Mouse (Mus musculus): ENCODE results near the gene Clgn.

- TF ChIP-seq TAL1 (IDR thresholded peaks at IDR 0.05; ENCODE audit: low read length), result no peak
- TF ChIP-seq CTCF (IDR thresholded peaks at IDR 0.05 in 2 of 3, conservative IDR thresholded peaks at IDR 0.05 in 1 of 3; ENCODE audit: control insufficient read depth in 1 of 3, insufficient read depth in 1 of 3, low read depth in 2 of 3, low read length in 3 of 3, poor library complexity in 1 of 3, severe bottlenecking in 1 of 3), result no peak
- TF ChIP-seq NRF1 (IDR thresholded peaks at IDR 0.05; ENCODE audit: insufficient read depth, low read depth, low read length, poor library complexity, severe bottlenecking), result no peak
- no peak for TF ChIP-seq TCF12 (IDR thresholded peaks at IDR 0.05; ENCODE audit: low read depth, low read length)
- TF ChIP-seq BHLHE40 (IDR thresholded peaks at IDR 0.05; ENCODE audit: borderline replicate concordance, low read depth, low read length), result no peak
- TF ChIP-seq POLR2A (IDR thresholded peaks at IDR 0.05; ENCODE audit: control insufficient read depth in 1 of 2, insufficient read depth in 1 of 2, low read depth in 1 of 2, low read length in 2 of 2, poor library complexity in 1 of 2), result no peak
- TF ChIP-seq RAD21 (IDR thresholded peaks at IDR 0.05; ENCODE audit: low read depth, low read length), result no peak
- no peak for TF ChIP-seq EP300 (IDR thresholded peaks at IDR 0.05; ENCODE audit: low read depth in 1 of 2, low read length in 2 of 2)
- no peak; the same call in 1 of the 2 replicates for TF ChIP-seq MXI1 (IDR thresholded peaks at IDR 0.05; ENCODE audit: low read depth, low read length)
- no peak for TF ChIP-seq ZC3H11A (IDR thresholded peaks at IDR 0.05; ENCODE audit: low read depth, low read length)
- TF ChIP-seq MAX (IDR thresholded peaks at IDR 0.05; ENCODE audit: low read length), result no peak
- no peak for TF ChIP-seq POLR2AphosphoS2 (IDR thresholded peaks at IDR 0.05; ENCODE audit: low read length)
These were observed 37.3 kb downstream of the Clgn start for GRCm38 (mm10) chr8:83426949-83427348.

All from MEL (cell line).